Mouse (Mus musculus): ENCODE measurements around the gene Tmem259. TPM values are rescaled to one million over a fixed set of nuclear protein-coding genes. Genes with fewer than 3 reads are reported as not detected.

Tmem259 gene
- polyA plus RNA-seq, 1 experiment from 2014 or later: 16.4 TPM

DNA sequence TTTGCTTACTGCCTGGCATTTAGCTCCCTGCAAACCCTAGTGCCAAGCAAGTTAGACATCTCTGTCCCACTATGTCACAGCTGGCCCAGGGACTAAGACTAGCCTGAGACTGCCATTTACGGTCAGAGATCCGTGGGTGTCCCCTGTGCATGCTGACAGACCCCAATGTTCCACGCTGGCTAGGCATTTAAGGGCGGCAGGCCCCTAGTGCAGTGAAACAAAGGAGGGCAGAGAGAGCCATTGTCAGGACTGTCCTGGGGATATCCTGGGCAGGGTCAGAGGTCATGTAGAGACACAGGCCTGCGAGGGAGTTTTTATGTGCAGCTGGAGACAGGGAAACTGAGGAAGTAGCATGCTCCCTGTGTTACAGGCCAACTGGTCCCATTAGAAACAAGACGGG, 50.3 kb downstream of the Tmem259 start:
- no peak for DNase-seq (ENCODE audit: low spot score)
- Histone ChIP-seq H3K36me3 (peaks cover 92% of the 10 kb centered on the region), H3K27me3 (ENCODE audit: low read depth, poor library complexity, severe bottlenecking) (no peaks in the 10 kb centered on the region), H3K4me3 (peak overlapping the region; percentile 14; the same call in 1 of the 2 replicates), H3K27ac (peak overlapping the region; percentile 95), H3K9me3 (replicated peaks) (no peaks in the 10 kb centered on the region), H3K4me1 (peaks cover 99% of the 10 kb centered on the region)
- WGBS: 76% methylated on average over 6 of the region's 6 CpGs

DNA sequence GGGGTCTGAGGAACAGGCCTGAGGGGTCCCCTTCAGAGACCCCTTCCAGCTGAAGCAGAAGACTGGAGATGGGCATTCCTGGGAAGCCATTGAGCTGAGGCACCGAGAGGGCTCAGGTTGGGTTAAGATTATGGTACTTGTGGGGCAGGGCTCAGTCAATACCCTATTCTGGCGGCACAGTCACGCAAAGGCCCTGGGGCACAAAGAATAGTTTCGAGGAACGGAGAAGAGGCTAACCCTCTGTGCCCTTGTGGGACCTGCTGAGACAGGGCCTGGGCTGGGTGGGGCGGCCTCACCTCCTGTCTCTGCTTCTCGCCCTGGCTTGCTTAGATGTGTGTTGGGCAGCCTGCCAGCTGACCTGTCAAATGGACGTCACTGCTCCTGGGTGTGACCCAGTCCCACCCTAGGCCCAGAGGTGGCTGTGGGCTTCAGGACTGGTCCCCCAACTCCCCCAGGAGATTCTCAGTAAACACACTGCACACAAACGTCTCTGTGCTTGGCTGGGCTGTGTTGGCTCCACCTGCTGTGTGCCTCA, 50.9 kb downstream of the Tmem259 start:
- WGBS: 54% methylated on average over 9 of the region's 9 CpGs
- no peaks in the 10 kb centered on the region for H3K9me3 ChIP-seq (replicated peaks)
- peaks cover 86% of the 10 kb centered on the region for H3K36me3 ChIP-seq
- H3K4me1 ChIP-seq: peaks cover 100% of the 10 kb centered on the region
- H3K27me3 ChIP-seq (ENCODE audit: low read depth, poor library complexity, severe bottlenecking): no peaks in the 10 kb centered on the region
- DNase-seq (ENCODE audit: low spot score): no peak
- peak overlapping the region; percentile 95 for H3K27ac ChIP-seq
- peak overlapping the region; percentile 34 for H3K4me3 ChIP-seq

DNA sequence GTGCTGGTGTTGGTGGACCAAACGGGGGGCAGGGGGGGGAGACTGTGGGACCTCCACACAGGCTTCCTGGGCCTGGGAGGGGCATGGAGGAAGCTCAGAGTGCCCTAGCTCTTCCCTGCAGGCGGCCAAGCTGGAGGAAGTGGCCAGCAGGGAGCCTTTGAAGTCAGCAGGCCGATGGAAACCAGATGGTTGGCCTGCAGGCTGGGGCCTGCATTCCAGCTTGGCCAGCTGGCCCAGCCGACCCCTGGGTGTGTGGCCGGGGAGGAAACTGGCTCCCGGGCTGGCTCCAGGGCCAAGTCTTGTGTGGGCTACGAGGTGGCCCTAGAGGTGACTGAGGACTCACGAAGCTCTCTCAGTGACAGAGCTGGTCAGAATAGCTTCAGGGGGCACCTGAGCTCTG, 51.4 kb downstream of the Tmem259 start:
- Histone ChIP-seq H3K36me3 (peaks cover 81% of the 10 kb centered on the region), H3K4me1 (peaks cover 96% of the 10 kb centered on the region), H3K27ac (peak overlapping the region; percentile 95), H3K9me3 (replicated peaks) (no peaks in the 10 kb centered on the region), H3K4me3 (peak overlapping the region; percentile 34), H3K27me3 (ENCODE audit: low read depth, poor library complexity, severe bottlenecking) (no peaks in the 10 kb centered on the region)
- WGBS: 5% methylated on average over 8 of the region's 8 CpGs
- peak; percentile 88 for DNase-seq (ENCODE audit: low spot score)

DNA sequence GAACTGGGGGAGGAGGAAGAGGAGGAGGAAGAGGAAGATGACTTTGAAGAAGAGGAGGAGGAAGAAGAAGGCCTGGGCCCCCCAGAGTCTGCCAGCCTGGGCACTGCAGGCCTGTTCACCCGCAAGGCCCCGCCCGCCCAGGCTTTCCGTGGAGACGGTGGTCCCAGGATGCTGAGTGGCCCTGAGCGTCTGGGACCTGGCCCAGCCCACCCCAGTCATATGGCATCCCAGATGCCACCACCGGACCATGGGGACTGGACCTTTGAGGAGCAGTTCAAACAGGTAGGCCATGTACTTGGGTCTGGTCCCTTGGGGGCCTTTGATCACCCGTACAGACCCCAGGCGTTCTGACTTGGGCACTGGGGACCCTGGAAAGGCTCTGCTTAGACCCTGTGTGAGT, 52.3 kb downstream of the Tmem259 start:
- 82% methylated on average over 9 of the region's 9 CpGs for WGBS
- Histone ChIP-seq H3K9me3 (replicated peaks) (no peaks in the 10 kb centered on the region), H3K4me1 (peaks cover 87% of the 10 kb centered on the region), H3K36me3 (peaks cover 71% of the 10 kb centered on the region), H3K4me3 (peak overlapping the region; percentile 34; the same call in 1 of the 2 replicates), H3K27me3 (ENCODE audit: low read depth, poor library complexity, severe bottlenecking) (no peaks in the 10 kb centered on the region), H3K27ac (peak overlapping the region; percentile 95)
- DNase-seq (ENCODE audit: low spot score): no peak

DNA sequence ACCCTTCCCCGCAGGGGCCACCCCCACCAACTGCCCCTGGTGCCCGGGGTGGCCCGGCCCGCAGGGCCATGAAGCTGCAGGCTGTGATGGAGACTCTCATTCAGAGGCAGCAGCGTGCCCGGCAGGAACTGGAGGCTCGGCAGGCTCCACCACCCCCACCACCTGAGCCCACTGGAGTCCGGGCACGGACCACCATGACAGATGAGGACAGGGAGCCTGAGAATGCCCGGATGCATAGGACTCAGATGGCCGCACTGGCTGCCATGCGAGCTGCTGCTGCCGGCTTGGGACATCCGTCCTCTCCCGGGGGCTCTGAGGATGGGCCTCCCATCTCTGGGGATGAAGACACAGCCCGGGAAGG, 53.3 kb downstream of the Tmem259 start:
- 88% methylated on average over 16 of the region's 16 CpGs for WGBS
- H3K27me3 ChIP-seq (ENCODE audit: low read depth, poor library complexity, severe bottlenecking): no peaks in the 10 kb centered on the region
- H3K27ac ChIP-seq: peak overlapping the region; percentile 95
- H3K9me3 ChIP-seq (replicated peaks): no peaks in the 10 kb centered on the region
- H3K36me3 ChIP-seq: peaks cover 61% of the 10 kb centered on the region
- DNase-seq (ENCODE audit: low spot score): no peak
- peaks cover 86% of the 10 kb centered on the region for H3K4me1 ChIP-seq
- peak overlapping the region; percentile 76 for H3K4me3 ChIP-seq

DNA sequence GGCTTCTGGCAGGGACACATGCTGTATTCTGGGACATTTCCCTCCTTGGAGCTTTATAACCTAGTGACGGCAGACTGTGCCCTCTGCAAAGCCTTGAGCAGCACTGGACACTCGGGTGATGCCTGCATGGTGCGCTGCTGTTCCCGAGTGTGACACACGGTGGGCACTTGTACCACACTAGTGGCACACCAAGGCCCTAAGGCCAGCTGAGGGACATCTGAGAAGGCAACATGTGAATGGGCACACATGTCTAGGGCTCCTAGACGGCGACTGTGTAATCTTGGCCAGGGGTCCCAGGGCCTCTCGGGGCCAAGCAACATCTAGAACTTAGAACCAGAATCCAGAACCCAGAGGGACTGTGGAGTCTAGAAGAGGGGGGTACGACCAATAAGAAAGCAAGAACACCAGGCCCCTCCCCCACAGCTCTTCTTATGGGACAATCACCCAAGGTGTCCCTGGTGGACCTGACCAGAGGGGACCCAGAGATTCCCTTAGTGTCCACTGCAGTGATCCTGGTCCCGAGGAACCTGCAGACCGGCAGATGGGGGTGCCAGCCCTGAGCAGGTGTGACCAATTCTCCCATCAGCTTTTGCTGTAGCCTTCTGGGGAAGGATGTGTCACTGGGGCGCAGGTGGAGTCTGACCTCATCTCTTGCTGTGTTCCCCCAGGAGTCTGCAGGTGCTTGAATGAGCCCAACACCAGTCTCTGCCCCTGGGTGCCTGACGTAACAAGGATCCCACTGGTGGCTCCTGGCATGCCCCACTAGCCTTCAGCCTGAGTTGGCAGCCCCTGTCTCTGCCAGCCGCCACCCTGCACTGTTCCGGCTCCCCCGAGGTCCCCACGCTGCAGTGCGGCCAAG, 53.9 kb downstream of the Tmem259 start:
- 91% methylated on average over 18 of the region's 18 CpGs for WGBS
- Histone ChIP-seq H3K9me3 (replicated peaks) (no peaks in the 10 kb centered on the region), H3K27me3 (ENCODE audit: low read depth, poor library complexity, severe bottlenecking) (no peaks in the 10 kb centered on the region), H3K4me1 (peaks cover 84% of the 10 kb centered on the region), H3K27ac (peak overlapping the region; percentile 95), H3K4me3 (peak overlapping the region; percentile 76), H3K36me3 (peaks cover 55% of the 10 kb centered on the region)
- DNase-seq (ENCODE audit: low spot score): no peak

DNA sequence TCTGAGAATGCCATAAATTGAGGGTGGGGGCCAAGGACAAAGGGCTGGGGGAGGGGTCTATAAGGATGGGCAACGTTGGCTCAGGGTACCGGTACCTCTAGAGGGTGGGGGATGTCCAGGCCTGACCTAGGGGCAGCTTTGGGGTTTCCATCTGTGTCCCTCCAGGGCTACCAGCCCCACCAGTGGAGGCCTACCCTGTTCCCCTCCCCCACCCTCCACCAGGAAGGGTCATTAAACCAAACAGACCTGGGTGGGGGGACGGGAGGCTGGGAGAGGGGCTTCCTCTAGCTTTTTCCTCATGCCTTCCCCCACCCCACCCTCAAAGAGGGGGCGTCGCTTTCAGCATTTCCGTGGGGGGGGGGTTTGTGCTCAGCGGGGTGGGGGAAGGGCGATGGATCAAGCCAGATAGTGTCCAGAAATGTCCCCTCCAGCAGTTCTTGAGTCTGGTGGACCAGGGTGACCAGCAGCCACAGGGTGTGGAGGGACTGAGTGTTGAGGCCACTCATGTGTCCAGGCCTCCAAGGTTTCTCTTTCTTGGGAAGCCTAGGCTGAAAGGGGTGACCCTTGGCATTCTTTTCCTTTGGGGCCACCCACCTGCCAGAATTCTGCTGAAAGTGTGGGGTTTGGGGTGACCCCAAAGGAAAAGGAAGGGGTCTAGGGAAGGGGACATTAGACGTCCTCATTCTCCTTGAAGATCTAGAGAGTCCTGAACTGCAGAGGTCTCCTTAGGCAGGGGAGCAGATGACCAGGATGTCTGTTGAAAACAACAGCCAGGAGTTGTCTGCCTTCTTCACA, 55.0 kb downstream of the Tmem259 start:
- Histone ChIP-seq H3K27ac (peak overlapping the region; percentile 95), H3K27me3 (ENCODE audit: low read depth, poor library complexity, severe bottlenecking) (peaks cover 2% of the 10 kb centered on the region), H3K36me3 (peaks cover 44% of the 10 kb centered on the region), H3K4me3 (peak overlapping the region; percentile 76), H3K9me3 (replicated peaks) (no peaks in the 10 kb centered on the region), H3K4me1 (peaks cover 73% of the 10 kb centered on the region)
- WGBS: 7% methylated on average over 9 of the region's 9 CpGs
- peak; percentile 58 for DNase-seq (ENCODE audit: low spot score)

DNA sequence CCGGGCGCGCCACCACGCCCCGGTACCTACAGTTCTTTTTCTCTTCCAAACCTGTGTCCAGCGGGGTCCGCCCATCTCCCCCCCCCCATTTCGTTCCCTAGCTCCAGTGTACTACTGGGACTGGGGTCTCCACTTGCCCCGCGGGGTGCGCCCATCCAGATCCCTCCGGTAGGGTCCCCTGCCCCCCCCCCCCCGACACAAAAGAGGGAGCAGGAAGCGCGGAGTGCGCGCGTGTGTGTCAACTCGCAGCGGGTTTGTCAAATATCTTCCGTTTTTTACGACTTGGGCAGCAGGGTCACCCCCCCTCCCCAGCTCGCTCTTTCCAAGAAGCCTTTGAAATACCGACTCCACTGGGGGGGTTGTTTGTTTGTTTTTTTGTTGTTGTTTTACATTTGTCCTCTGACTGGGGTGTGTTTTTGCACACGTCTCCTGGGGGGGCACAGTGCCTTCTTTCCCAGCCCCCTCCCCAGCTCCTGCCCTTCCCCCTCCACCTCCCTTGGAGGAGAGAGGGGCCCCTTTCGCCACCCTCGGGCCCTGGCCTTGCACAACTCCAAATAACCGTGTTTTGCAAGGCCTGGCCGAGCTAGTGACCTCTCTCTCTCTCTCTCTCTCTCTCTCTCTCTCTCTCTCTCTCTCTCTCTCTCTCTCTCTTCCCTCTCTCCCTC, 56.0 kb downstream of the Tmem259 start:
- Histone ChIP-seq H3K27me3 (ENCODE audit: low read depth, poor library complexity, severe bottlenecking) (peaks cover 11% of the 10 kb centered on the region), H3K4me3 (peak overlapping the region; percentile 76), H3K27ac (peak overlapping the region; percentile 95), H3K9me3 (replicated peaks) (no peaks in the 10 kb centered on the region), H3K36me3 (peaks cover 35% of the 10 kb centered on the region), H3K4me1 (peaks cover 68% of the 10 kb centered on the region)
- under 1% methylated on average over 29 of the region's 29 CpGs for WGBS
- peak; percentile 79 for DNase-seq (ENCODE audit: low spot score)

DNA sequence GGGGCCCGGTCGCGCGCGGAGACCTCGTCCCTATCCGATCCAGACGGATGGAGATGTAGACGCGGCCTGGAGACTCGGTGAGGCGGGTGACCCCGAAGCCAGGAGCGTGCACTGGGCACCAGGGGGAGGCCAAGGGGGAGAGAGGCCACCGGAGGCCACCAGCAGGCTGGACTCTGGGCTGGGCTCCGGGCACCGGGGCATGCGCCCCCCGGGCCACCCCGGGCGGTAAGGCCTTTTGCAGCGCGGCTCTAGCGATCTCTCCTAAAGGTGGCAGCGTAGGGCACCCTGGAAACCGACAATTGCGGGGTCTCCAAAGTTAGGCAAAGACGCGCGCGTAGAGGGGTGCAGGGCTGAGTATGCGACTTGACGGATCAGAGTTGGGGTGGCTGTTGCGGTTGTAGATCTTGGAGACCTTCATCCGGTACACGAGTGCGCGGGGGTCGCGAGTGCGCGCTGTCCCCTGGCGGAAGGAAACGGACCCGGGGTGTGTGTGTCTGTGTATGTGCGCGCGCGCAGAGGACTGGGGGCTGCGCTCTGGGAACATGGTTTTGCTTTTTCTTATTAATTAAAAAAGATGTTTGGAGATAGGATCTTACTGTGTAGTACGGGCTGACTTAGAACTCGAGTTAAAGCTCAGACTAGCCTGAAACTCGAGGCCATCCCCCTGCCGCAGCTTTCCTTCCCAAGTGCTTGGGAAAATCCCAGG, 56.7 kb downstream of the Tmem259 start:
- peaks cover 18% of the 10 kb centered on the region for H3K27me3 ChIP-seq (ENCODE audit: low read depth, poor library complexity, severe bottlenecking)
- peak overlapping the region; percentile 76 for H3K4me3 ChIP-seq
- H3K4me1 ChIP-seq: peaks cover 61% of the 10 kb centered on the region
- DNase-seq (ENCODE audit: low spot score): peak; percentile 79
- WGBS: under 1% methylated on average over 54 of the region's 54 CpGs
- no peaks in the 10 kb centered on the region for H3K9me3 ChIP-seq (replicated peaks)
- peak overlapping the region; percentile 95 for H3K27ac ChIP-seq
- H3K36me3 ChIP-seq: peaks cover 28% of the 10 kb centered on the region

DNA sequence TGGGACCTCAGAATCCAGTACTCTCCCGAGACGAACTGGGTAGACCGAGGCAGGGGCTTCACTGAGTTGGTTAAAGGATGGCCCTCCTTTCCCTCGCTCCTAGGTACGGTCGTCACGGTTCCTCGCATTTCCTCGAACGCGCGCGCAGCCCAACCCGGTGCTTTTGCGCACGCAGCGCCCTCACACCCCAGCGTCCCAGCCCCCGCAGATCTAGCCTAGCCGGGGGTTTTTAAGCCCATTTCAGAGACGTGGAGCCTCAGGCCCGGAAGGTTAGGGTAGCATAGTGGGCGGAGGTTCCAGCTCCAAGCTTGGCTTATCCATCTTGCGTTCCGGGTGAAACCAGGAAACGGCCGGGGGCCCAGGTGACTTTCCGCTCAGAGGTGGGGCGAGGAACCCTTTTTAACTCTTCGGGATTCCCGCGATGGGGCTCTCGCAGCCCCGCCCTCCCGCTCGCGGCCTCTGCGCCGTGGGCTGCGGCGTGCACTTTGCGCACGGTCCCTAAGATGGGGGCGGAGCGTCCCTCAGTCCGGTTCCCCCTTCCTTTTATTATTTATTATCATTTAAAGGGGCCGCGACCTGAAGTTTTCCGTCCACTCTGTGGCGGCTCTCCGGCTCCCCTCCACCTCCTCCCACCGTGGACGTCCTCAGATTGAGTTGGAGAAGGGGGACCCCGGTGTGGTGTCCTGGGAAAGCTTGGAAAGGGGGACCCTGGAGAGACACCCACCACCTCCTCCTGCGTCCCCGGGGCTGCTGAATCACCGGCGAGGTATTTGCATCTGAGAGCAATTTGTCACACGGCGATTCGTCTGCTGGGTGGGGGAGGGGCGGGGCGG, 57.4 kb downstream of the Tmem259 start, which contains the start of gene Arid3a:
Gene Arid3a (plus strand): TSS at position 553 of the 833 bp plus-strand sequence.
- peaks cover 55% of the 10 kb centered on the region for H3K4me1 ChIP-seq
- WGBS: under 1% methylated on average over 63 of the region's 63 CpGs

DNA sequence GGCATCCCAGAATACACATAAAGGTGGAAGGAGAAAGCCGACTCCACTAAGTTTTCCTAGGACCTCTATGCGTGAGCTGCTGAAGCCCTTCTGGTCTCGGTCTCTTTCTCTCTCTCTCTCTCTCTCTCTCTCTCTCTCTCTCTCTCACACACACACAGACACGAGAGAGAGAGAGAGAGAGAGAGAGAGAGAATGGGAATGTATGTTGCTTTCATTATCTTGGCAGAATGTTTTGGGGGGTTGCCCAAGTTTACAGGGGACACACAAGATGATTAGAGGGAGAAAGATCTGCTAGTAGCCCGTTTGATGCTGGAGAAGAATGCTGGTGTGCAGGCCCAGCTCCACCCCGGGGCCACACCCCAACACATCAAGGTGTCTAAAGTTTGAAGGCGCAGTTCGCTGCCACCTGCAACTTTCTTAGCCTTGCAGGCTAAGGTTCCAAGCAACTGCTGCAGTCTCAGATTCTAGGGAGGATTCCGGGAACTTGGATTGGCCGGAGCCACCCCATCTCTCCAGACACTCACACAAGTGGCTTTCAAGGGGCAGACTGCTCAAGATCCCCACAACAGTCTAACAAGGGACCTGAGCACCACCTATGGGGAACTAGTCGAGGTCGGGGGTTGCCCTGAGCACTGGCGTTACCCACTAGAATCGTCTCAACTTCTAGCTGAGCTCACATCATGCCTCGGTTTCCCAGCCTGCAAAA, 58.2 kb downstream of the Tmem259 start:
- H3K4me1 ChIP-seq: peaks cover 55% of the 10 kb centered on the region

More for the DNA sequence above, 57.4 kb downstream of the Tmem259 start, which contains the start of gene Arid3a:
- peaks cover 26% of the 10 kb centered on the region for H3K27me3 ChIP-seq (ENCODE audit: low read depth, poor library complexity, severe bottlenecking)
- no peaks in the 10 kb centered on the region for H3K9me3 ChIP-seq (replicated peaks)
- H3K36me3 ChIP-seq: peaks cover 20% of the 10 kb centered on the region
- H3K4me3 ChIP-seq: peak within 1 kb of the TSS; percentile 76
- DNase-seq (ENCODE audit: low spot score): peak; percentile 96
- H3K27ac ChIP-seq: peak within 1 kb of the TSS; percentile 95

More for the DNA sequence above, 58.2 kb downstream of the Tmem259 start:
- DNase-seq (ENCODE audit: low spot score): no peak
- no peaks in the 10 kb centered on the region for H3K9me3 ChIP-seq (replicated peaks)
- peaks cover 34% of the 10 kb centered on the region for H3K27me3 ChIP-seq (ENCODE audit: low read depth, poor library complexity, severe bottlenecking)
- WGBS: 11% methylated on average over 15 of the region's 15 CpGs
- H3K36me3 ChIP-seq: peaks cover 13% of the 10 kb centered on the region
- peak overlapping the region; percentile 76 for H3K4me3 ChIP-seq
- H3K27ac ChIP-seq: peak overlapping the region; percentile 95
